Mouse (Mus musculus) heart, embryonic 14.5 days (tissue): ENCODE measurements around the gene Stard7. TPM values are rescaled to one million over a fixed set of nuclear protein-coding genes. Genes with fewer than 3 reads are reported as not detected.
A peak's percentile ranks its signal among the peaks of the same experiment; 100 is the strongest.

Experiments used
- ATAC-seq: fragments of 200-750 bp; cut with Nextera tagmentation; 2 replicates; pipeline ENCODE4 v1.8.0; 2017; ENCODE audit warnings: low read depth, moderate TSS enrichment; ENCODE audit not compliant: insufficient number of reproducible peaks, insufficient read depth, low FRiP score
- H3K27ac ChIP-seq, 2 experiments: fragments of 200-500 bp in 1 of 2; fragments of 300-500 bp in 1 of 2; sonication (generic) in 1 of 2; replicated peaks in 1 of 2; 2 replicates each; pipeline ENCODE4 v1.5.1; 2012 to 2014; ENCODE audit warnings: low read depth in 2 of 2, low read length in 2 of 2, control low read depth in 1 of 2, mild to moderate bottlenecking in 1 of 2, mixed read lengths in 1 of 2; ENCODE audit not compliant: control insufficient read depth in 1 of 2, insufficient read depth in 1 of 2
- H3K27me3 ChIP-seq: fragments of 300-500 bp; sonication (generic); 2 replicates; pipeline ENCODE4 v1.6.1; 2014; ENCODE audit warnings: mild to moderate bottlenecking, low read length, control low read depth; ENCODE audit not compliant: control insufficient read depth, insufficient read depth
- H3K36me3 ChIP-seq: fragments of 300-500 bp; sonication (generic); 2 replicates; pipeline ENCODE4 v1.6.1; 2014; ENCODE audit warnings: mild to moderate bottlenecking, control low read depth, low read length, mixed read lengths; ENCODE audit not compliant: control insufficient read depth, insufficient read depth
- H3K4me1 ChIP-seq, 2 experiments: fragments of 200-500 bp in 1 of 2; fragments of 300-500 bp in 1 of 2; sonication (generic) in 1 of 2; 2 replicates each; pipeline ENCODE4 v1.6.1; 2012 to 2014; ENCODE audit warnings: low read length in 2 of 2, control low read depth in 1 of 2, mixed read lengths in 1 of 2; ENCODE audit not compliant: control insufficient read depth in 2 of 2, insufficient read depth in 2 of 2
- H3K4me2 ChIP-seq: fragments of 300-500 bp; sonication (generic); 2 replicates; pipeline ENCODE4 v1.6.1; 2014; ENCODE audit warnings: mild to moderate bottlenecking, low read length
- H3K4me3 ChIP-seq, 2 experiments: fragments of 200-500 bp in 1 of 2; fragments of 300-500 bp in 1 of 2; sonication (generic) in 1 of 2; 2 replicates each; pipeline ENCODE4 v1.5.1; 2012 to 2014; ENCODE audit warnings: low read length in 2 of 2, mild to moderate bottlenecking in 2 of 2, control low read depth in 1 of 2, low read depth in 1 of 2, moderate library complexity in 1 of 2; ENCODE audit not compliant: control insufficient read depth in 1 of 2, insufficient read depth in 1 of 2
- H3K9ac ChIP-seq: fragments of 300-500 bp; sonication (generic); 2 replicates; pipeline ENCODE4 v1.6.1; 2014; ENCODE audit warnings: mild to moderate bottlenecking, low read length
- H3K9me3 ChIP-seq: fragments of 300-500 bp; sonication (generic); 2 replicates; pipeline ENCODE4 v1.6.1; 2016; ENCODE audit warnings: low read length, control low read depth; ENCODE audit not compliant: control insufficient read depth
- WGBS: fragments of 180-500 bp; shearing (Covaris S2); extraction: QIAGEN DNeasy Blood & Tissue Kit; methylation state at CpG from one replicate; pipeline ENCODE4 v1.1.7; 2014; 5-methylcytosine and 5-hydroxymethylcytosine counted together
- polyA plus RNA-seq: library from polyadenylated mRNA; unstranded; fragments of >200 nt; fragmentation: Nextera tagmentation; extraction: Ambion mirVana; gene quantifications from 2 replicates; pipeline ENCODE4 v1.2.1, GENCODE M21; 2014

Gene Stard7
- polyA plus RNA-seq = 128 and 136 TPM in 2 replicates

DNA sequence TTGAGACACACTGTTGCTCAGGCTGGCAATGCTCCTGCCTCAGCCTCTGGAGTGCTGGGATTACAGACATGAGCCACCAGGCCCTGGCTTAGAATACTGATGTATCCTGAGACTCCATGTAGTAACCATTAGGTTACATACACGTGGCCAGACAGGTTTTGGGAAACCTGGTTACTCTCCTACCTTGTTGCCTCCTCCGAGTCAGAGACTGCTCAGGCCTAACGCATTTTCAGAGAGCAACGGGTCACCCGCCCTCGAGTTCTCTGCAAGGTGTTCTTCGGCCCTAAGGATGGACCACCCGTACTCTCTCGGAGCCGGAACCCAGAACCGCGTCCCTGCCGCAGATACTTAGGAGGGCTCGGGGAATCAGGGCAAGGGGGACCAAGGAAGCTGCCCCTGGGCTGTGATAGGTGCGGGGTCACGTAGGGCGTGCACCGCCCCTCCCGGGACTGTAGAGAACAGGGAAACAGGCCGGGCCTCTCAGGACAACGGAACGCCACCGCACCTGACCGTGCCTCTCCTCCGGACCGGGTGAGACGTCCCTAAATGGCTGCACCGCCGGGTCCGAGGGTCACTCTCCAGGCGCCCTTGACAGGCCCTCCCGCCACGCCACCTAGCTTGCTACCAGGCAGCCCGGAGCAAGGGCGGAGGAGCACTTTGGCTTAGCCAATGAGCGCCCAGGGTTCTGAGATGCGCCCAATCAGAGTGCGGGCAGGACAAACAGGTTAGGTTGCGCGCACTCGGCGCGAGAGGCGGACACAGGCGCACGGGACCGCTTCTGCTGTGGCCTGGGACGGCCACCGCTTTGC is at the start of gene Stard7:
Gene Stard7, plus strand, starts transcription at position 728 of the 809 bp plus-strand sequence.
- Histone ChIP-seq H3K27ac (peak within 1 kb of the TSS; percentile 92 to 94), H3K9me3 (no peaks in the 10 kb centered on the region), H3K4me1 (peaks cover 2 to 4% of the 10 kb centered on the region in 2 experiments), H3K4me3 (peak within 1 kb of the TSS; percentile 57 to 78), H3K9ac (peak within 1 kb of the TSS; percentile 82), H3K27me3 (no peaks in the 10 kb centered on the region), H3K36me3 (peaks cover 6% of the 10 kb centered on the region; the same call in 1 of the 2 replicates), H3K4me2 (peak within 1 kb of the TSS; percentile 84)
- ATAC-seq = peak; percentile 99
- WGBS = under 1% methylated on average over 49 of the region's 49 CpGs

DNA sequence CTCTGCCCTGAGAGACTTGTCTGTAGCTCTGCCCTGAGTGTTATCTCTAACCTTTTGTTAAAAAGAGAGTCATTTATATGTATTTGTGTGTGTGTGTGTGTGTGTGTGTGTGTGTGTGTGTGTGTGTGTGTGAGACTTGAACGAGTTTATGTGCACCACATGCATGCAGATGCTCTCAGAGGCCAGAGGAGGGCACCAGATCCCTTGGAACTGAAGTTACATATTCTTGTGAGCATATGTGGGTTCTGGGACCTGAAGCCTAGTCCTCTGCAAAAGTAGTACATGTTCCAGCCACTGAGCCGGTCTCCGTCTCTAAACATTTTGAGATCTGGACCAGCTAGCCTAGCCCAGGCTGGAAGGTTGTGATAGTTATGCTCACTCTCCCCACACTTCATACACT is 44.8 kb upstream of the Stard7 start:
- 100% methylated on average over 3 of the region's 3 CpGs for WGBS
- H3K4me2 ChIP-seq = no peak overlapping the region
- no peak overlapping the region for H3K27ac ChIP-seq
- H3K36me3 ChIP-seq = peaks cover 99% of the 10 kb centered on the region
- H3K4me3 ChIP-seq = no peak overlapping the region
- ATAC-seq = no peak
- no peaks in the 10 kb centered on the region for H3K27me3 ChIP-seq
- no peaks in the 10 kb centered on the region for H3K4me1 ChIP-seq
- H3K9ac ChIP-seq = no peak overlapping the region
- no peaks in the 10 kb centered on the region for H3K9me3 ChIP-seq

DNA sequence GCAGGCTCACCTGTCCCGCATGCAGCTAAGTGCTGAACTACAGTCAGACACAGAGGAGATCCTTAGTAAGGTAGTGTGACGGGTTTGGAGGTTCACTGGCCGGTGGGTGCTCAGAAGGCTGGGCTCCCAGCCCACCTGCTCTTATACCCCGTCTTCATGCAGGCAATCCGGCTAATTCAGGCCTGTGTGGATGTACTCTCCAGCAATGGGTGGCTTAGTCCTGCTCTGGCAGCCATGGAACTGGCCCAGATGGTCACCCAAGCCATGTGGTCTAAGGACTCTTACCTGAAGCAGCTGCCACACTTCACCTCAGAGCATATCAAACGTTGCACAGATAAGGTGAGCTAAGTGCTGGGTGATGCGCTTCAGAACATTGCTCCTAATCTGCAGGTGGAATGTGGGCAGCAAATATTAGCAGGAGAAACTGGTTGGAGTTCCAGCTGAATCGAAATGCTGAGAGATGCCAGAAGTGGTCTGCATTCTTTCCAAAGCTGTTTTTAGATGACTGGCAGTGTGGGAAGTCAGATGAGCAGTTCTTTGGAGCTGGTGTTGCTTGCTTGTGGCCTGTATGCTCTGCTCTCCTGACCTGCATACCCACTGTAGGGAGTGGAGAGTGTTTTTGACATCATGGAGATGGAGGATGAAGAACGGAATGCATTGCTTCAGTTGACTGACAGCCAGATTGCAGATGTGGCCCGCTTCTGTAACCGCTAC is 32.0 kb upstream of the Stard7 start:
- no peaks in the 10 kb centered on the region for H3K27me3 ChIP-seq
- H3K4me2 ChIP-seq = no peak overlapping the region
- H3K36me3 ChIP-seq = peaks cover 99% of the 10 kb centered on the region
- H3K27ac ChIP-seq = peak overlapping the region; percentile 70 to 77
- H3K9me3 ChIP-seq = no peaks in the 10 kb centered on the region
- 68% methylated on average over 11 of the region's 11 CpGs for WGBS
- no peak overlapping the region for H3K9ac ChIP-seq
- H3K4me3 ChIP-seq = no peak overlapping the region
- ATAC-seq = no peak
- peaks cover 5 to 7% of the 10 kb centered on the region in 2 experiments for H3K4me1 ChIP-seq

DNA sequence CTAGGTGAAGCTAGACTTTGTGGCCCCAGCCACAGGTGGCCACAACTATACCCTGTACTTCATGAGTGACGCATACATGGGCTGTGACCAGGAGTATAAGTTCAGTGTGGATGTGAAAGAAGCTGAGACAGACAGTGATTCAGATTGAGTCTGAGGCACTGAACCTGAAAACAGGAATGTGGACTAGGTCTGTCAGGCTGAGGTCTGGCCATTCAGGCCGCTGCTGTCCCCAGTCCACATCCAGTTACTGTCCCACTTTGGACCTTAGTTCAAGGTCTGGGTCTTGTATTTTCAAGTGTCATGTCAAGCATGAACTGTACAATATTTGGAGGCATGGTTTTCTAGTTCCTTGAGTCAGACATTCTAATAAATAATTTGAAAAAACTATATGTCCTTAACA is 30.0 kb upstream of the Stard7 start:
- Histone ChIP-seq H3K9me3 (no peaks in the 10 kb centered on the region), H3K36me3 (peaks cover 99% of the 10 kb centered on the region), H3K4me1 (peaks cover 5 to 7% of the 10 kb centered on the region in 2 experiments), H3K4me2 (no peak overlapping the region), H3K9ac (no peak overlapping the region), H3K4me3 (no peak overlapping the region), H3K27me3 (no peaks in the 10 kb centered on the region), H3K27ac (no peak overlapping the region)
- no peak for ATAC-seq
- 95% methylated on average over 2 of the region's 2 CpGs for WGBS

DNA sequence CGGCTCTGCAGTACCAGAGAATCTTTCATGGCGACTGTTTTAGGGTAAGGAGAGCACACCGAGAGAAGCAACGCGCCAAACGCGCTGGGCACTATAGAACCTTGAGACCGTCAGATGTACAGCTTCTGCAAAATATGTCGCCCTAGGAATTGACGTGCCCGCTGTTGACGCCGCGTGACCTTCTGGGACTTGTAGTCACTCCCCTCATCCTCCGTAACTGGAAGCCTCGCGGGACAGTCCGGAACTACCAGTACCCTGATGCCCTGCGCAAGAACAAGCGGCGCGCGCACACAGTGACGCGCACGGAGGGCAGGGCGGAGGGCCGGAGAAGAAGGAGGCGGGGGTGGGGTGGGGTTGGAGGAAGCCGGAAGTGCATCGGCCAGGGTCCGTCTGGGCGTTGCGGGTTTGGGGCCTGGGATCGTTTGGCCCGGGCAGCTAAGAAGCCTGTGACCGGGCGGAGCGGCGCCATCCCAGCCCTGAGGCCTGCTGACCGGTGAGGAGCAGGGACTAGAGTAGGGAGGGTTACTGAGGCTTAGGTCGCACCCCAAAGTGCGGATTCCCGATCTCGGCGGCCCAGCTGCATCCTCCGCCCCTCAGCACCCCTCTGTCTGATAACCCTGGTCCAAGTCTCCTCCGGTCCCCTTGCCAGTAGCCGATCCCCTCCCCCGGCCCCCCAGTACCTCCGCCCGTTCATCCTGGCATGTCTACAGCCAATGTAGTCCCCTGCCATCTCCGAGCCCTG is 22.3 kb upstream of the Stard7 start, which contains the start of the genes Ciao1 and Tmem127:
Gene Ciao1, minus strand, starts transcription at position 225 of the 742 bp plus-strand sequence.
Gene Tmem127, plus strand, starts transcription at position 317 of the 742 bp plus-strand sequence.
- peak within 1 kb of the TSS; percentile 83 for H3K4me2 ChIP-seq
- H3K4me3 ChIP-seq = peak within 1 kb of the TSS; percentile 87
- no peaks in the 10 kb centered on the region for H3K9me3 ChIP-seq
- peak; percentile 98 for ATAC-seq
- peaks cover 14 to 44% of the 10 kb centered on the region in 2 experiments for H3K4me1 ChIP-seq
- no peaks in the 10 kb centered on the region for H3K27me3 ChIP-seq
- peak within 1 kb of the TSS; percentile 95 for H3K9ac ChIP-seq
- WGBS = under 1% methylated on average over 47 of the region's 53 CpGs
- peak within 1 kb of the TSS; percentile 67 to 69 for H3K27ac ChIP-seq
- H3K36me3 ChIP-seq = peaks cover 47% of the 10 kb centered on the region

DNA sequence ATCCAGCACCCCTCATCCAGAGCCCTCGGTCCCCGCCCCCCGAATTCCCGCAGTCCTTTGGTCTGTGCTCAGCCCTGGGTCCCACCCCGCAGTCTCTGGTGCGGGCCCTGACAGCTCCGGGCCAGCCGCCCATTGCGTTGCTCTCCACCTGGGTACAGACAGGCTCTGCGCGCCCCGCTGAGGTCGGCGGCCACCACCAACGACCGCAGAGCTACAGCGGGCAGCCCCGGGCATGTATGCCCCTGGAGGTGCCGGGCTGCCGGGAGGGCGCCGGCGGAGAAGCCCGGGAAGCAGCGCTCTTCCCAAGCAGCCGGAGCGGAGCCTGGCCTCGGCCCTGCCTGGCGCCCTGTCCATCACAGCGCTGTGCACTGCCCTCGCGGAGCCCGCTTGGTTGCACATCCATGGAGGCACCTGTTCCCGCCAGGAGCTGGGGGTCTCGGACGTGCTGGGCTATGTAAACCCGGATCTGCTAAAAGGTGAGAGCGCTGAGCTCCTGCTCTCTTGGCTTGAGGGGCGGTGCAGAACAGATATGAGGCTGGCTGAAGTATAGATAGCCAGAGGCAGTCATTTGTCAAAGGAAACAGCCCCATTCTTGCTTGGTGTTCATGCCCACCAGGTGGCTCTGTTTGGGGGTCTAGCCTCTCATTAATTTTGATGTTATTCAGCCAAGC is 21.5 kb upstream of the Stard7 start:
- peaks cover 14 to 44% of the 10 kb centered on the region in 2 experiments for H3K4me1 ChIP-seq
- under 1% methylated on average over 39 of the region's 39 CpGs for WGBS
- peak; percentile 25; the same call in 1 of the 2 replicates for ATAC-seq

More for the DNA sequence above, 21.5 kb upstream of the Stard7 start:
- Histone ChIP-seq H3K4me3 (peak overlapping the region; percentile 73 to 87), H3K27ac (peak overlapping the region; percentile 67 to 69), H3K4me2 (peak overlapping the region; percentile 83), H3K27me3 (no peaks in the 10 kb centered on the region), H3K36me3 (peaks cover 40% of the 10 kb centered on the region), H3K9me3 (no peaks in the 10 kb centered on the region), H3K9ac (peak overlapping the region; percentile 90)
